9 mouse cellular contexts compared by ENCODE assay signal in the genomic region with DNA sequence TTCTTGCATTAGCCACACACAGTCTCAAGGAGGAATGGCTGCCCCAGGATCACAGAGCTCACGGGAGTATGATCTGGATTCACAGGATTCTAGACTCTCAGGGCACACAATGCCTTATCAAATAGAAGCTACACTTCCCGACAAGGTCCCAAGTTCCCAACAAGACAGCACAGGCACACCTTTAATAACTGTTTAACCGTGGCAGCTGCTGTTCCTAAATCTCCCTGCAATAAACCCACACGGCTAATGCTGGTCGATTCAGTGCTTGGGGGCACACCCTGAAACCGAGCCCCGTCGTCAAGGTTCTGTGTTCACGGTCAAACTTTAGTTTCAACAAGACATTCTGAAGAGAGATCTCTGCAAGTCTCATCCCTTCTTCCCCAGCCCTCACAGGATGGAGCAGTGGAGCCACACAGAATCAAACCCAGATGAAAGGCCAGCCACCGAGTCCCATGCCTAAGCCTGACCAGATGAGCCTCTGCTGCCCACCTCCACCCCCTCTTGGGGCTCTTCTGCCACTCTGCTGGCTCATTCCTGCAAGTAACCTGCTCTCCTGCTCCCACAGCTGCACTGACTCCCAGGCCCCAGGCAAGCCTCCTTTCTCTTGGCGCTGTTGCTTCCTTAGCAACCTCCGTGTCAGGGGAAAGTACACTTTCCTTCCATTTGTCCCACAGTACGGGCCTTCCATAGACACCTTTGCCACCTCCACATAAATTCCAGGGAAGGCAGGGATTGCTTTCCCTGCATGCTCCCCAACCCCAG.
DNase-seq lines count a peak whose midpoint lies in the region; ATAC-seq and TF ChIP-seq lines count a peak whose summit lies in the region.
"Had no signal": no experiment of that assay in that cellular context is flagged by ENCODE, and none has a peak within 500 bp of the region (broad histone marks: within the 10 kb centered on the region; RNA-seq: fewer than 3 reads in every experiment).

No protein-coding gene starts in this region.

- no peaks in the 10 kb centered on the region for H3K9me3 ChIP-seq in neural tube, embryonic 11.5 days (ENCODE audit: control insufficient read depth, low read length)
- H3K9me3 ChIP-seq in forebrain, postnatal 0 days (ENCODE audit: low read length): no peaks in the 10 kb centered on the region
- no peaks in the 10 kb centered on the region for H3K9me3 ChIP-seq in limb, embryonic 14.5 days (ENCODE audit: control insufficient read depth, low read length)
- H3K9me3 ChIP-seq: liver, embryonic 15.5 days had no signal

- DNase-seq in neural tube, embryonic 11.5 days (ENCODE audit: low spot score): no peak
- DNase-seq in neural tube, embryonic 10.5 days (ENCODE audit: extremely low spot score, low spot score): no peak
- DNase-seq in forebrain, postnatal 0 days: no peak
- DNase-seq in limb, embryonic 14.5 days (ENCODE audit: low spot score): no peak
- DNase-seq in adrenal gland, adult (ENCODE audit: inconsistent age in 2 of 2, low spot score in 1 of 2): no peak
- DNase-seq in left cerebral cortex, adult 8-10 months (ENCODE audit: low spot score in 2 of 2): no peak
- DNase-seq: gastrocnemius, adult 2 months had no signal

- no peak for TF ChIP-seq POLR2A in limb, embryonic 14.5 days (IDR thresholded peaks at IDR 0.05; ENCODE audit: borderline replicate concordance, extremely low read depth, insufficient read depth, insufficient read length)

- H3K4me3 ChIP-seq in neural tube, embryonic 11.5 days (ENCODE audit: low read depth, low read length): no peak overlapping the region
- H3K4me3 ChIP-seq in forebrain, postnatal 0 days (ENCODE audit: low read depth, low read length): no peak overlapping the region
- no peak overlapping the region for H3K4me3 ChIP-seq in limb, embryonic 14.5 days (replicated peaks; ENCODE audit: low read length)
- H3K4me3 ChIP-seq: gastrocnemius, adult 2 months; liver, embryonic 15.5 days had no signal

- no peaks in the 10 kb centered on the region for H3K27me3 ChIP-seq in neural tube, embryonic 11.5 days (ENCODE audit: control insufficient read depth, insufficient read depth, low read length)
- no peaks in the 10 kb centered on the region; the same call in 1 of the 2 replicates for H3K27me3 ChIP-seq in forebrain, postnatal 0 days (ENCODE audit: insufficient read depth, low read length)
- no peaks in the 10 kb centered on the region for H3K27me3 ChIP-seq in limb, embryonic 14.5 days (ENCODE audit: control insufficient read depth, insufficient read depth, low read length)
- H3K27me3 ChIP-seq: liver, embryonic 15.5 days had no signal

- no peak for TF ChIP-seq CTCF in forebrain, postnatal 0 days (IDR thresholded peaks at IDR 0.05; ENCODE audit: low read depth)

- H3K36me3 ChIP-seq in neural tube, embryonic 11.5 days (ENCODE audit: control insufficient read depth, insufficient read depth, low read length): no peaks in the 10 kb centered on the region
- no peaks in the 10 kb centered on the region for H3K36me3 ChIP-seq in forebrain, postnatal 0 days (ENCODE audit: insufficient read depth)
- no peaks in the 10 kb centered on the region for H3K36me3 ChIP-seq in limb, embryonic 14.5 days (ENCODE audit: control insufficient read depth, insufficient read depth, low read length)
- H3K36me3 ChIP-seq: liver, embryonic 15.5 days had no signal

- peak overlapping the region; percentile 16; the same call in 1 of the 2 replicates for H3K9ac ChIP-seq in neural tube, embryonic 11.5 days (ENCODE audit: low read length)
- no peak overlapping the region for H3K9ac ChIP-seq in forebrain, postnatal 0 days
- no peak overlapping the region for H3K9ac ChIP-seq in limb, embryonic 14.5 days (ENCODE audit: low read depth, low read length, severe bottlenecking)
- H3K9ac ChIP-seq: liver, embryonic 15.5 days had no signal

- no peak overlapping the region for H3K4me2 ChIP-seq in neural tube, embryonic 11.5 days (ENCODE audit: low read depth)
- H3K4me2 ChIP-seq in forebrain, postnatal 0 days (ENCODE audit: low read depth): no peak overlapping the region
- H3K4me2 ChIP-seq in limb, embryonic 14.5 days (replicated peaks; ENCODE audit: low read depth, low read length, severe bottlenecking): no peak overlapping the region
- H3K4me2 ChIP-seq: liver, embryonic 15.5 days had no signal

- H3K27ac ChIP-seq in neural tube, embryonic 11.5 days (ENCODE audit: low read depth, low read length): no peak overlapping the region
- H3K27ac ChIP-seq in forebrain, postnatal 0 days (ENCODE audit: low read depth, low read length): peak overlapping the region; percentile 66
- peak overlapping the region; percentile 49; the same call in 1 of the 2 replicates for H3K27ac ChIP-seq in limb, embryonic 14.5 days (replicated peaks; ENCODE audit: low read depth, low read length)
- H3K27ac ChIP-seq: gastrocnemius, adult 2 months; liver, embryonic 15.5 days had no signal

- no peak for ATAC-seq in neural tube, embryonic 11.5 days (ENCODE audit: insufficient read depth, low FRiP score, low TSS enrichment)
- peak; percentile 27; the same call in 1 of the 2 replicates for ATAC-seq in forebrain, postnatal 0 days
- 0 out of 2 replicates have a peak, but pooled peaks have one; percentile 5 for ATAC-seq in limb, embryonic 14.5 days (ENCODE audit: low FRiP score, low read depth)
- no peak for ATAC-seq in monocyte, adult 5-6 weeks (replicated peaks; ENCODE audit: insufficient number of reproducible peaks, low FRiP score, low TSS enrichment, poor library complexity, severe bottlenecking)

- peaks cover 5% of the 10 kb centered on the region; the same call in 1 of the 2 replicates for H3K4me1 ChIP-seq in neural tube, embryonic 11.5 days (ENCODE audit: control insufficient read depth, insufficient read depth, low read length)
- H3K4me1 ChIP-seq in forebrain, postnatal 0 days (ENCODE audit: insufficient read depth): no peaks in the 10 kb centered on the region
- peaks cover 14% of the 10 kb centered on the region for H3K4me1 ChIP-seq in limb, embryonic 14.5 days (ENCODE audit: control insufficient read depth, insufficient read depth, low read length)
- H3K4me1 ChIP-seq: liver, embryonic 15.5 days had no signal

- 69% methylated on average over 13 of the region's 13 CpGs for whole genome bisulfite sequencing in neural tube, embryonic 11.5 days
- 79% methylated on average over 13 of the region's 13 CpGs for WGBS in forebrain, postnatal 0 days
- WGBS in limb, embryonic 14.5 days: 26% methylated on average over 13 of the region's 13 CpGs

Comparison
In these comparisons a context has a peak if more than half of its experiments do, and no peak if none do; other contexts are left out.
1. ATAC-seq: peak in forebrain, postnatal 0 days (single experiment) and limb, embryonic 14.5 days (single experiment); none in neural tube, embryonic 11.5 days (single experiment) and monocyte, adult 5-6 weeks (single experiment).